Mouse (Mus musculus) gastrocnemius, postnatal 4 days (tissue): ENCODE measurements at regions not wholly inside any gene's neighbourhood (a gene's known extent, or its start where the extent isn't known, plus 50 kb on each side); places are given as distances from the start of the nearest gene placed in this dataset.
A peak's percentile ranks its signal among the peaks of the same experiment; 100 is the strongest.

Source experiments
- DNase-seq, 2 experiments: peaks; one replicate each; pipeline ENCODE4 v3.0.0; 2021 to 2022; ENCODE audit warnings: low spot score in 2 of 2, mixed read lengths in 2 of 2

- DNase-seq = no peak
Measured at GRCm38 (mm10) chr15:56045510-56046245, 1431.7 kb downstream of the Slc22a22 start.

DNA sequence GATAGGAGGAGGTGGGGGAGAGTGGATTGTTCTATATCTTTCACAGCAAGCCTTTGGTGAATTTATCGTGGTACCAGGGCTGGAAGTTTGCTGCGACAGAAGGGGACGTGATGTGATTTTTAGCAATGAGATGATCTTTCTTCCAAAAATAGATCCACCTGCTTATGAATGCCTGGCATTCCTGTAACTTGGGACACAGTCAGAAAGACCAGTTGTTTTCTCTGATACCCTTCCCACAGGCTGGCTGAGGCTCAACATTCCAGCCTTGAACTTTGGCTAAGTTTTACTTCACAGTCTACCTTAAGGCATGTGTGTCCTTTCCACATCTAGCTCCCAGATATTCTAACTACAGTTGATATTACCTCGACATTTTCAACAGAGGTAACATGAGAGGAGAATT lies 1434.1 kb downstream of the Slc22a22 start:
- DNase-seq = no peak

DNA sequence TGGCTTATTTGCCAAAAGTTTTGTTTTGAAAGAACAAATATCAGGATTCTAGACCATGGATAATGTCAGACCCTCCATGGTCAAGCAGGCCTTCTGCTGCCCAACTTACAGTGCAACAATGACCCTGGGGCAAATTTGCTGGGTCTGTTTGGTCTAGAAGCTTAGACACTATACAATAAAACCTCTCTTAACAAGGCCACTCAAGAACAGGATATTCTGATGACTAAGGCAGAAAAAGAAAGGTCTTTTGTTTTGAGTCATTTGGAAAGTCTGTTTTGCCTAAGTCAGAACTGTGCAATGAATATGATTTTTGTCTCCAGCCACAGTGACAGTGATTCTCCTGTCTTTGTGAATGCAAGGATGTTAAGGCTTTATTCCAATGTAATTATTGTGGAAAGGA lies 1435.0 kb downstream of the Slc22a22 start:
- no peak for DNase-seq

- no peak for DNase-seq
Measured at GRCm38 (mm10) chr15:56030007-56030406, 1447.4 kb downstream of the Slc22a22 start.

GRCm38 (mm10) chr15:56027197-56027818 lies 1450.1 kb downstream of the Slc22a22 start:
- DNase-seq = no peak

- no peak for DNase-seq
Measured at GRCm38 (mm10) chr15:56024705-56025104, 1452.7 kb downstream of the Slc22a22 start.

GRCm38 (mm10) chr15:56023862-56024484 lies 1453.5 kb downstream of the Slc22a22 start:
- no peak for DNase-seq

DNA sequence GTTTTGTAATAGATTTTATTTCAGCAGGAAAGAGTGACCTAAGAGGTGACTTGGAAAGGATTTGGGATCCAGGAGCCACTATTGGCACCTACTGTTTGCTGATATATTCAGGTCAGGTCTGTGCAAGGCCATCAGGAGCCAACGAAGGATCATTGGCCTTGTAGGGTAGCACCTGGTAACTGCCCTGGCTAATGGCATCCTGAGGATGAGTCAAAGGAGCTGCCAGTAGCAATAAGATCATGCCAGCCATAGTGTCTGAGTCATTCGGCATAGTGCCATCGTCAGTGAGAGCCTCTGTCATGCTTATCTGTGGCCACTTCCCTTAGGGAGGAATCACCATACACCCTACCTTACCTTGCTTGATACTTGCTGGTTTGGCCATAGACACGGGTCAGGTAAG lies 1455.1 kb downstream of the Slc22a22 start:
- DNase-seq = no peak

- DNase-seq = no peak
Measured at GRCm38 (mm10) chr15:56018141-56018540, 1459.3 kb downstream of the Slc22a22 start.

DNA sequence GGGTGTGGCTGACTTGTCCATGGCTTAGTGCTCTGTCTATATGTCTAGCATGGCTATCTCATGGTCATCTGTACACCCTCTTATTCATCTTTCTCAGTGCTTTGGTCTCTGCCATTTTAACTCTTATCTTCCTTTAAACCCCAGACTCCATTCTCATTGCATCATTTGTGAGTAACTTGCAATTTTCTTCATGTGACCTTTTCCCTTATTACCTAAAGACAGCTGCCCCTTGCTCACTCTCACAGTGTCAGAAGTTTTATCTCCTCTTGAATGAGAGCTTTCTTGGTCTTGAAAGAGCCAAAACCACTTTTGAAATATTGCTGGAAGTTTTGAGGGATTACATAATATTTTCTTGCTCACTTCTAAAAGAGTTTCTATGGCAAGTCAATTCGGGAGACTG lies 1459.9 kb downstream of the Slc22a22 start:
- DNase-seq = no peak

DNA sequence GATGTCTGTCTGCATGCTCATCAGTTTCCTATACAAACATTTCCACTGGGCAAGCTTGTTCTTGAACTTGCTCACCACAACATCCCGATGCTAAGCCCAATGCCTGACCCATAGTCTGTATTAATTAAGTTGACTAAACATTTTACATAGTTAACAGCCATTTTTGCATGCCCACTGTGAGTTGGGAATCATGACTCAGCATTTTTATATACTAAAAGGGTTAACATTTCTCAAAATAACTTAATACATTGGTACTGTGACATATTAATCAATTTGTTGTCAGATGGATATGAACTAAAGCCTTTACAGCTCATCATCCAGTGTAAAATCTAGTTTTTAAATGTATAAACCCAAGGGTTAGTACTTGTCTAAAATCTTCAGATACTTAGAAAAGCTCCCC lies 1461.4 kb downstream of the Slc22a22 start:
- no peak for DNase-seq

GRCm38 (mm10) chr15:56014059-56014620 lies 1463.3 kb downstream of the Slc22a22 start:
- peak in 1 of 2 experiments; percentile 38 for DNase-seq

GRCm38 (mm10) chr15:56008603-56009174 lies 1468.7 kb downstream of the Slc22a22 start:
- DNase-seq = no peak

GRCm38 (mm10) chr15:56007376-56007775 lies 1470.0 kb downstream of the Slc22a22 start:
- no peak for DNase-seq

GRCm38 (mm10) chr15:56005361-56005760 lies 1472.1 kb downstream of the Slc22a22 start:
- no peak for DNase-seq

- DNase-seq = no peak
Measured at GRCm38 (mm10) chr15:56003921-56004320, 1473.5 kb downstream of the Slc22a22 start.

GRCm38 (mm10) chr15:55999605-56000004 lies 1477.8 kb downstream of the Slc22a22 start:
- DNase-seq = no peak

- no peak for DNase-seq
Measured at GRCm38 (mm10) chr15:55997977-55998376, 1479.4 kb downstream of the Slc22a22 start.

DNA sequence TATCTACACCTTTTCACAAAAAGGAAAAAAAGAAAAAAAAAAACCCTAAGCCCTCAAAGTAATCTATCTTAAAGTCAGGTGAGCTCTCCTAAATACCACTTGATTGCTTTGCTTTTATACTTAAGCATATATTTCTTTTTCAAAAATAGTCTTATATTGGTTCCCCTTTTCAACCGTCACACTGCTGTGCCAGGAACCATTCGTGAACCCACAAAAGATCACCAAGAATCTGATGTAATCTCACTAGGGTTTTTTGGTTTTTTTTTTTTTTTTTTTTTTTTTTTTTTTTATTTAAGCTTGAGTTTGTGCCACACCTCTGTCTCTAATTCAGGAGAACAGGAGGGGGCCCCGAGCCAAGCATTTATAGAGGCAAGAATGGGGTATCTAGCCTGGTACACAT lies 1482.7 kb downstream of the Slc22a22 start:
- DNase-seq = no peak

GRCm38 (mm10) chr15:55975843-55976242 lies 1501.6 kb downstream of the Slc22a22 start:
- peak in 1 of 2 experiments; percentile 11 for DNase-seq

- peak in 1 of 2 experiments; percentile 16 for DNase-seq
Measured at GRCm38 (mm10) chr15:55966780-55967179, 1510.6 kb downstream of the Slc22a22 start.

DNA sequence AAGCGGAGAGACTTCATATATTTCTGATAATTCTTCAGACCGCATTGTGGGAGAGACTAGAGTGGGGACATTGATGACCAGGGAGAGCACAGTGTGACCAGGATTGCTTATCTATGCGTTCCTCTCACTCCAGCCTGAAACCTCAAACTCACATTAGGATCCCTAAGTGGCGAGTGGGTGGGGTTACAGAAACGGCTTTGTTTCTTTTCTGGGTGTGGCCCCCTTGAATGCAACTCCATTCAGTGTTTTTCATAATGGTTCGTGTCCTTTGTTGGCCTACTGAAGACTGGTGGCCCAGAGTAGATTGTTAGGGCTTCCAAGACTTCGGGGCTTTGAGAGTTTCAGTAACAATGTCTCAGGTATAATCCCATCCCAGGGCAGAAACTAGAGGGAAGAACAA lies 1512.1 kb downstream of the Slc22a22 start:
- DNase-seq = no peak
